Mouse (Mus musculus) hindbrain, embryonic 12.5 days (tissue): ENCODE measurements at regions not wholly inside any gene's neighbourhood (a gene's known extent, or its start where the extent isn't known, plus 50 kb on each side); places are given as distances from the start of the nearest gene placed in this dataset.
A peak's percentile ranks its signal among the peaks of the same experiment; 100 is the strongest.

Experiments
- ATAC-seq: fragments of 200-750 bp; cut with Nextera tagmentation; 2 replicates; pipeline ENCODE4 v1.8.0; 2017; ENCODE audit warnings: moderate TSS enrichment; ENCODE audit not compliant: low FRiP score
- H3K27ac ChIP-seq: fragments of 300-500 bp; sonication (generic); 2 replicates; pipeline ENCODE4 v1.5.1; 2016; ENCODE audit warnings: mild to moderate bottlenecking
- H3K27me3 ChIP-seq: fragments of 300-500 bp; sonication (generic); 2 replicates; pipeline ENCODE4 v1.6.1; 2016; ENCODE audit warnings: mild to moderate bottlenecking
- H3K36me3 ChIP-seq: fragments of 300-500 bp; sonication (generic); 2 replicates; pipeline ENCODE4 v1.6.1; 2016; ENCODE audit warnings: mild to moderate bottlenecking
- H3K4me1 ChIP-seq: fragments of 300-500 bp; sonication (generic); 2 replicates; pipeline ENCODE4 v1.6.1; 2016
- H3K4me2 ChIP-seq: fragments of 300-500 bp; sonication (generic); replicated peaks from 2 replicates; pipeline ENCODE4 v1.6.1; 2016; ENCODE audit warnings: mild to moderate bottlenecking
- H3K4me3 ChIP-seq: fragments of 300-500 bp; sonication (generic); 2 replicates; pipeline ENCODE4 v1.5.1; 2016; ENCODE audit warnings: mild to moderate bottlenecking
- H3K9ac ChIP-seq: fragments of 300-500 bp; sonication (generic); 2 replicates; pipeline ENCODE4 v1.6.1; 2016; ENCODE audit warnings: mild to moderate bottlenecking, moderate library complexity
- H3K9me3 ChIP-seq: fragments of 300-500 bp; sonication (generic); replicated peaks from 2 replicates; pipeline ENCODE4 v1.6.1; 2016; ENCODE audit warnings: mild to moderate bottlenecking
- WGBS: fragments of 180-500 bp; shearing (Covaris S2); methylation state at CpG from one replicate; pipeline ENCODE4 v1.1.7; 2016; 5-methylcytosine and 5-hydroxymethylcytosine counted together

- no peaks in the 10 kb centered on the region for H3K27me3 ChIP-seq
- no peak overlapping the region for H3K4me2 ChIP-seq
- H3K9ac ChIP-seq = no peak overlapping the region
- no peaks in the 10 kb centered on the region for H3K36me3 ChIP-seq
- no peaks in the 10 kb centered on the region for H3K9me3 ChIP-seq
- 92% methylated on average over 7 of the region's 7 CpGs for WGBS
- no peak overlapping the region for H3K4me3 ChIP-seq
- no peak overlapping the region for H3K27ac ChIP-seq
- peaks cover 7% of the 10 kb centered on the region; the same call in 1 of the 2 replicates for H3K4me1 ChIP-seq
- no peak for ATAC-seq
Observed at GRCm38 (mm10) chr3:133599731-133600130, 54.8 kb upstream of the Tet2 start.

- no peak for ATAC-seq
- no peak overlapping the region for H3K27ac ChIP-seq
Observed at GRCm38 (mm10) chr3:133600447-133601220, 55.7 kb upstream of the Tet2 start.

DNA sequence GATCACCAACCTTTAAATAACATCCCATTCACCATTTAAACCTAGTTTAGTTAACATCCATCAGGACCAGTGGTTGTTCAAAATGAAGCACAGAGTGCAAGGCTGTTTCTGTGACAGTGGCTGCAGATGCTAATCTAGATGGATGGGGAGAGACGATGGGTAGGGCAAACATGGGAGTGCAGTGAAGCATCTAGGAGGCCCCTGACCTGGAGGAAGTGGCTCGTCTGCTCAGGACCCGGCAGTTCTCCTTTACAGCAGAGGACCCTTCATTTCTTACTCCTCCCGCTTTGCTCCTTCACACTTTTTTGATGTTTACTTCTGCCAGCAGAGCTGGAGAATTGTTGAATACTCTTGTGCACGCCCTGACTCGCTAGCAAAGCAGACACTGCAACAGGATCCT, 60.5 kb upstream of the Tet2 start:
- no peaks in the 10 kb centered on the region for H3K9me3 ChIP-seq
- no peak overlapping the region for H3K4me2 ChIP-seq
- no peaks in the 10 kb centered on the region for H3K27me3 ChIP-seq
- no peak for ATAC-seq
- H3K4me1 ChIP-seq = peaks cover 6% of the 10 kb centered on the region; the same call in 1 of the 2 replicates
- no peak overlapping the region for H3K4me3 ChIP-seq
- WGBS = 82% methylated on average over 6 of the region's 6 CpGs
- no peak overlapping the region for H3K27ac ChIP-seq
- no peaks in the 10 kb centered on the region for H3K36me3 ChIP-seq
- H3K9ac ChIP-seq = no peak overlapping the region

More at GRCm38 (mm10) chr3:133600447-133601220, 55.7 kb upstream of the Tet2 start:
- H3K4me1 ChIP-seq = peaks cover 7% of the 10 kb centered on the region; the same call in 1 of the 2 replicates
- no peak overlapping the region for H3K4me3 ChIP-seq
- 29% methylated on average over 11 of the region's 11 CpGs for WGBS
- no peaks in the 10 kb centered on the region for H3K9me3 ChIP-seq
- H3K9ac ChIP-seq = no peak overlapping the region
- 0 out of 2 replicates have a peak overlapping the region, but pooled peaks have one; percentile 11 for H3K4me2 ChIP-seq
- H3K36me3 ChIP-seq = no peaks in the 10 kb centered on the region
- H3K27me3 ChIP-seq = no peaks in the 10 kb centered on the region

GRCm38 (mm10) chr3:133608845-133609261, 63.9 kb upstream of the Tet2 start:
- H3K9ac ChIP-seq = no peak overlapping the region
- 90% methylated on average over 3 of the region's 3 CpGs for WGBS
- no peak overlapping the region for H3K27ac ChIP-seq
- H3K4me3 ChIP-seq = no peak overlapping the region
- H3K4me1 ChIP-seq = no peaks in the 10 kb centered on the region
- no peaks in the 10 kb centered on the region for H3K36me3 ChIP-seq
- no peak overlapping the region for H3K4me2 ChIP-seq
- no peaks in the 10 kb centered on the region for H3K9me3 ChIP-seq
- no peak for ATAC-seq
- no peaks in the 10 kb centered on the region for H3K27me3 ChIP-seq

GRCm38 (mm10) chr3:133613836-133614711, 69.1 kb upstream of the Tet2 start:
- WGBS = 32% methylated on average over 12 of the region's 12 CpGs
- Histone ChIP-seq H3K9ac (0 out of 2 replicates have a peak overlapping the region, but pooled peaks have one; percentile 35), H3K27me3 (no peaks in the 10 kb centered on the region), H3K27ac (peak overlapping the region; percentile 80), H3K9me3 (no peaks in the 10 kb centered on the region), H3K4me1 (peaks cover 3% of the 10 kb centered on the region; the same call in 1 of the 2 replicates), H3K36me3 (no peaks in the 10 kb centered on the region), H3K4me3 (peak overlapping the region; percentile 17), H3K4me2 (peak overlapping the region; percentile 49)
- ATAC-seq = peak; percentile 72

DNA sequence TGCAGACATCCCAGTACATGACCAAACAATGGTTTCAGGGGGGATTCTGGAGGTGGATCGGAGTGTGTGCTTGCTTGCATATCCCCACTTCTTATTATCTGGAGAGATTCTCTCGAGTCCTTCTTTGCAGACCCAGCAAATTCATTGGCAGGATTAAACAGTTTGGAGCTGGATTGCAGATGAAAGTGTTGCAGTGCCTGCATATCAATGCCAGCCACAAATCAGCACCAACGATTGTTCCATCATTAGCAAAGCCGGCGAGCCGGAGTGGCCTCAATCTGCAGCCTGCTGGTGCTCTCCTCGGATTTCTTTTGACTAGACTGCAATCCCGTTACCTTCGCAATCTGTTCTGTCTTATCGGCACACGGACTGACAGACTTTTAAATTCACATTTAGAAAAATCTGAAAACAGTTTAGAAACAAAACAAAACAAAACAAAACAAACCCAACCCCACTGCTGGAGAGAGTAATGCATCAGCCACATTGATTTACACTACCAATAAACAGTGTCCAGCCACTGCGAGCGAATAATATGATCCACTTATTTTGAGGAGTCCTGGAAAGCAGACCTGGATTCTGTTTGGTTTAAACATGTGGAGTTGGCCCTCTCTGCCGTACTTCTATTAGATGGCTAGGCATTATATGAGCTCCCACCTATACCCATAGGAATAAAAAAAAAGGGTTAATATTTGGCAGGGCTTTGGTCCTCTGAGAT, 69.9 kb upstream of the Tet2 start:
- peak; percentile 75 for ATAC-seq
- H3K27ac ChIP-seq = peak overlapping the region; percentile 80
- H3K9ac ChIP-seq = no peak overlapping the region
- H3K4me2 ChIP-seq = peak overlapping the region; percentile 49
- H3K9me3 ChIP-seq = no peaks in the 10 kb centered on the region
- no peaks in the 10 kb centered on the region for H3K36me3 ChIP-seq
- 34% methylated on average over 14 of the region's 14 CpGs for WGBS
- H3K4me1 ChIP-seq = peaks cover 3% of the 10 kb centered on the region; the same call in 1 of the 2 replicates
- no peaks in the 10 kb centered on the region for H3K27me3 ChIP-seq
- peak overlapping the region; percentile 17; the same call in 1 of the 2 replicates for H3K4me3 ChIP-seq

DNA sequence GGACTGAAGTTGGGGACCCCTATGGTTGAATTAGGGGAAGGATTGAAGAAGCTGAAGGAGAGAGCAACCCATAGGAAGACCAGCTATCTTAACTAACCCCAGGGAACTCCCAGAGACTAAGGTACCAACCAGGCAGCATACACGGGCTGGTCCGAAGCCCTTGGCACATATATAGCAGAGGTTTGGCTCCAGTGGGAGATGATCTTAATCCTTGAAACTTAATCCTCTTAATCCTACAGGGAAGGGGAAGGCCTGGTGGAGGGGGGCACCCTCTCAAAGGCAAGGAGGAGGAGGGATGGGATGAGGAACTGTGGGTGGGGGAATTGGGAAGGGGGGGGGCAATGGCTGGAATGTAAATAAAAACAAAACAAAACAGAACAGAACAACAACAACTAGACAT, 72.1 kb upstream of the Tet2 start:
- no peak overlapping the region for H3K4me3 ChIP-seq
- H3K4me2 ChIP-seq = no peak overlapping the region
- H3K4me1 ChIP-seq = peaks cover 3% of the 10 kb centered on the region; the same call in 1 of the 2 replicates
- H3K36me3 ChIP-seq = no peaks in the 10 kb centered on the region
- no peak overlapping the region for H3K9ac ChIP-seq
- H3K9me3 ChIP-seq = no peaks in the 10 kb centered on the region
- 77% methylated on average over 2 of the region's 2 CpGs for WGBS
- H3K27me3 ChIP-seq = no peaks in the 10 kb centered on the region
- H3K27ac ChIP-seq = no peak overlapping the region
- ATAC-seq = no peak

DNA sequence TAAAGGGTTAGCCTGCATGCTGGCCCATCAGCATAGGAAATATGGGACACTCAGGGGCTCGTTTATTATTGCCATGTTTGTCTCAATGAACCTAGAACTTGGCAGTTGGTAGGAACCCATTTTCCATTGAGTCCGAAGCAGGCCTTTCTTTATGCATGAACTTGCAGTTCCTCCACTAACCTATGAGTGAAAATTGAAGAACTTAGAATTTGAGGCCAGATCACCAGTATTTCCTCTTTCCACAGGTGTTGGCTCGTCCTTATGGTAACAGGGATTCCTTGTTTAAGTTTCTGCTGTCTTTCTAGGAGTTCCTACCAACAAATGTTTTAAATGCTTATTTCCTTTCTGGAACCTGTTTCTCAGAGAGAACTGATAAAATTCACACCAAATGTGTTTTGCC, 73.6 kb upstream of the Tet2 start:
- 85% methylated on average over 3 of the region's 3 CpGs for WGBS

DNA sequence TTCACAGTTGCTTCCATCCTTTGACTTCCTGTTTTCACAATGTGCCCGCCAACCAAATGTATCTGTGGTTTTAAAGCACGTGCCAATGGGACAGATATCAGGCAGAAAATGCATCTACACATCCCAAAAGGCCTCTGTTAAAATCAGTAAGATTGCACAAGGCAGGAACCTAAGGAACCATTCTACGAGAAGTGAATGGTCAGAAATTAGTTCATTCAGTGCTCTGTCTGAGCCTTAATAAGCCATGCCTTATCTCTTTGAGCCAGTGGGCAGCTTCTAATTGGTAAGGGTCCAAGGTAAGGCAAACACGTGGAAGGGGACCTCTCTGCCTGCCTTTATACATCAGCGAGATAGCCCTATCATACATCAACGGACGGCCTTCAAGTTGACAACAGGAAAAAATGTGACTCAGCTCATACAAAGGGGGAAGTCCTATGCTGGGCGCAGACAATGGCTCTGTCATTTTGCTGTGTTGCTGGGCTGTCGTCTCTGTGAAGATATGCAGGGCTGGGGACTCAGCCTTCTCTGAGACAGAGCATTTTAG, 78.3 kb upstream of the Tet2 start:
- H3K4me2 ChIP-seq = no peak overlapping the region
- H3K36me3 ChIP-seq = no peaks in the 10 kb centered on the region
- no peak overlapping the region for H3K27ac ChIP-seq
- no peak overlapping the region for H3K4me3 ChIP-seq
- no peaks in the 10 kb centered on the region for H3K4me1 ChIP-seq
- H3K27me3 ChIP-seq = no peaks in the 10 kb centered on the region
- no peaks in the 10 kb centered on the region for H3K9me3 ChIP-seq
- no peak overlapping the region for H3K9ac ChIP-seq
- ATAC-seq = 0 out of 2 replicates have a peak, but pooled peaks have one; percentile 26
- WGBS = 60% methylated on average over 9 of the region's 9 CpGs

More for the DNA sequence above, 73.6 kb upstream of the Tet2 start:
- H3K9me3 ChIP-seq = no peaks in the 10 kb centered on the region
- no peak overlapping the region for H3K9ac ChIP-seq
- ATAC-seq = no peak
- no peak overlapping the region for H3K27ac ChIP-seq
- H3K4me1 ChIP-seq = peaks cover 3% of the 10 kb centered on the region; the same call in 1 of the 2 replicates
- H3K36me3 ChIP-seq = no peaks in the 10 kb centered on the region
- H3K4me3 ChIP-seq = no peak overlapping the region
- H3K4me2 ChIP-seq = no peak overlapping the region
- no peaks in the 10 kb centered on the region for H3K27me3 ChIP-seq

- H3K9ac ChIP-seq = no peak overlapping the region
- H3K4me1 ChIP-seq = no peaks in the 10 kb centered on the region
- H3K27me3 ChIP-seq = no peaks in the 10 kb centered on the region
- H3K4me2 ChIP-seq = no peak overlapping the region
- no peaks in the 10 kb centered on the region for H3K36me3 ChIP-seq
- WGBS = 78% methylated on average over 3 of the region's 3 CpGs
- ATAC-seq = no peak
- no peaks in the 10 kb centered on the region for H3K9me3 ChIP-seq
- H3K27ac ChIP-seq = no peak overlapping the region
- no peak overlapping the region for H3K4me3 ChIP-seq
Observed at GRCm38 (mm10) chr3:133624079-133624875, 79.3 kb upstream of the Tet2 start.

DNA sequence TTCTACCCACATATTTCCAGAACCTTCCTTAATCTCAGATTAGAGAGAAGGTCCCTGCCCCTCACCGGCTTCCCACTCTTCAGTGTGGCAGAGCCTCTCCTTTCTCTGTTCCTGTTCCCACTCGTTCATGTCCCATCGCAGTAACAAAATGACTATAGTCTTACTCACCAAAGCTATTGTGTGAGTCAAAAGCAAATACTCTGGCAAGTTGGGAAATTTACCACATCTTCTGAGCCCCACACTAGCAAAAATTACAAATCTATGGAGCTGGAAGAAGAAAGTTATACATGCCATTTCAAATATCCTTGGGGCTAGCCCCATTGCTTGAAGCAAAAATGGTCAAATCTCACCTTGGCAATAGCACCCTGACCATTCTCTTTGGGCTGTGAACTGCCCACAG, 80.1 kb upstream of the Tet2 start:
- Histone ChIP-seq H3K36me3 (no peaks in the 10 kb centered on the region), H3K4me1 (no peaks in the 10 kb centered on the region), H3K4me2 (no peak overlapping the region), H3K9me3 (no peaks in the 10 kb centered on the region), H3K9ac (no peak overlapping the region), H3K27ac (no peak overlapping the region), H3K27me3 (no peaks in the 10 kb centered on the region), H3K4me3 (no peak overlapping the region)
- 89% methylated on average over 3 of the region's 3 CpGs for WGBS
- no peak for ATAC-seq
